Mouse (Mus musculus) MEL-GATA-1-ER (cell line): Measurements from ENCODE around the gene Ttc12.

Source experiments
- DNase-seq: peaks from one replicate; pipeline ENCODE4 v3.0.0-alpha.2; 2012; ENCODE audit warnings: low read depth; ENCODE audit errors: extremely low read depth

Ttc12 gene

DNA sequence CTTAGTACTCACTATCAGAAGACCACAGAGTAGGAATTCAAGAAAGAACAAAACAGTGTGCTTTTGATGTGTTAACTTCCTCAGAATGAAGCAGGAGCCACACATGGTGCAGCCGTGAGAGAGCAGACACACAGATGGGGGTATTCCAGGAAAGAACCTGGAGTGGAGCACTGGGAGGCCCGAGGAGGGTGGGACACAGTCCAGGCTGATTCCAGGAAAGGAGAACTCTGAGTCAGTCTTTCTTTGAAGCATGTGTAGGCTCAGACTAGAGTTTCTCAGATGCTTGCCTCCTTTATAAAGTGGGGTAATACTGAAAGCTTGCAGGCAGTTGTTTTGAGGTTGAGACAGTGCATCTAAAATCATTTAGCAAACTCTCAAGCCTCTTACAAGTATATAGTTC is 93.8 kb downstream of the Ttc12 start:
- no peak for DNase-seq
